Mouse (Mus musculus): Measurements from ENCODE around the gene Asic1. TPM values are rescaled to one million over a fixed set of nuclear protein-coding genes. Genes with fewer than 3 reads are reported as not detected.

Gene Asic1
- polyA plus RNA-seq, 1 experiment: 2.0 TPM

DNA sequence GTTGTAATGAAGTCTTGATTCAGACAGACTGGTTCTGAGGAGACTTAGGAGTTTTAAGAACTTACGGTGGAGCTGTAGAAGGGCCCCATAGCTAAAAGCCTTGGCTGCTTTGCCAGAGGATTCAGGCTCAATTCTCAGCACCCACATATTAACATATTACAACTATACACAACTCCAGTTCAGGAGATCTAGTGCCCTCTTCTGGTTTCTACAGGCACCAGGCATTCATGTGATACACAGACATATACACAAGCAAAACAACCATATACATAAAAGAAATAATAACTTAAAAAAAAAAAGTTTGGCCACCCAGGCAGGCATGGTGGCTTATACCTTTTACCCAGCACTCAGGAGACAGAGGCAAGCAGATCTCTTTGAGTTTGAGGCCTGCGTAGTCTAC, 2.6 kb upstream of the Asic1 start:
- no peak overlapping the region for H3ac ChIP-seq (ENCODE audit: control insufficient read depth, insufficient read length)
- no peak for TF ChIP-seq E2F4 (IDR thresholded peaks at IDR 0.05; ENCODE audit: insufficient read depth)
- H3K36me3 ChIP-seq (ENCODE audit: control insufficient read depth, insufficient read depth): no peaks in the 10 kb centered on the region
- no peaks in the 10 kb centered on the region for H3K79me2 ChIP-seq (ENCODE audit: control insufficient read depth, insufficient read depth)
- H3K4me3 ChIP-seq: no peak overlapping the region
- H3K27me3 ChIP-seq (ENCODE audit: control insufficient read depth, insufficient read depth, insufficient read length): peaks cover 29% of the 10 kb centered on the region
- H3K4me2 ChIP-seq (ENCODE audit: low read depth): no peak overlapping the region

DNA sequence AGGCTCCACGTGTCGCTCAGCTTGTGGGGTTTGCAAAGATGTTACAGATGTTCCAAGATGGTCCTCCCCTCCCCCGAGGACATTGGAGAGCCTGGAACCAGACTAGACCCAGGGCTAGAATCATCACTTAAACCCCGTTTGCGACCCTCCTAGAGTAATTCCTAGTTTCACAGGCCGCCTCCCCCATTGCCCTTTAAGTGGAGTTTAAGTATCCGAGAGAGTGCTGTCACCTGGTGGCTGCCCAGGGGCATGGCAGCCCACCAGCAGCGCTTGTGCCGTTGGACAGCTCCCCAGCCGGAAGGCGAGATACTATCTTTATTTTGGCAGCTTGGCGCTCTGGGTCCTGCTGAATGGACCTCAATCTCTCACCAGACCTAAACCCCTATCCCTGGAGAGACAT, 1.3 kb upstream of the Asic1 start:
- H3K36me3 ChIP-seq (ENCODE audit: control insufficient read depth, insufficient read depth): no peaks in the 10 kb centered on the region
- H3K4me3 ChIP-seq: no peak overlapping the region
- no peaks in the 10 kb centered on the region for H3K79me2 ChIP-seq (ENCODE audit: control insufficient read depth, insufficient read depth)
- no peak overlapping the region for H3ac ChIP-seq (ENCODE audit: control insufficient read depth, insufficient read length)
- TF ChIP-seq REST (IDR thresholded peaks at IDR 0.05; ENCODE audit: insufficient read depth, insufficient read length): peak; percentile 89
- no peak for TF ChIP-seq SRF (IDR thresholded peaks at IDR 0.05; ENCODE audit: control insufficient read depth, insufficient read length, low read depth)
- H3K27me3 ChIP-seq (ENCODE audit: control insufficient read depth, insufficient read depth, insufficient read length): peaks cover 41% of the 10 kb centered on the region
- H3K4me2 ChIP-seq (ENCODE audit: low read depth): no peak overlapping the region

DNA sequence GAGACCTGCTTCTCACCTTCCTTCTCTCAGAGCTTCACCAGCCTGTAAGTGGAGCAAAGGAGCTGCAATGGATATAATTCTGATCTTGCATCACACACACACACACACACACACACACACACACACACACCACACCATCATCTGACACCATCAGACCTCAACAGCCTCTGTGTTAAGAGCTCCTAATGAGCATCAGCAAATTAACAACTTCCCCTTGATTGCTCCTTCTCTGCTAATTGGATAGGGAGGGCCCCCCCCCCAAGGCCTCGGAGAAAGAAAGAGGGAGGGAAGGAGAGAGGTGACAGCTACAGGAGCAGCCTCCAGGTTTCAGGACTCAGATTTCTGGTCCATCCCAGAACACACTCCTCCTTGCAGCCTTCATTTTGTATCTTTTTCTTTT, 776 bp upstream of the Asic1 start:
- peaks cover 44% of the 10 kb centered on the region for H3K27me3 ChIP-seq (ENCODE audit: control insufficient read depth, insufficient read depth, insufficient read length)
- no peak overlapping the region for H3K4me3 ChIP-seq
- TF ChIP-seq POLR2A (IDR thresholded peaks at IDR 0.05; ENCODE audit: insufficient read length, low read depth) (no peak), MYOG (IDR thresholded peaks at IDR 0.05; ENCODE audit: control insufficient read depth in 1 of 3, insufficient read depth in 1 of 3, insufficient read length in 2 of 3, low read depth in 2 of 3) (no peak), TCF12 (IDR thresholded peaks at IDR 0.05; ENCODE audit: insufficient read depth, poor library complexity, severe bottlenecking) (no peak), MYOD1 (IDR thresholded peaks at IDR 0.05; ENCODE audit: control insufficient read depth in 1 of 3, insufficient read length in 2 of 3, low read depth in 2 of 3) (no peak), TCF3 (IDR thresholded peaks at IDR 0.05; ENCODE audit: insufficient read length, low read depth) (no peak), REST (IDR thresholded peaks at IDR 0.05; ENCODE audit: insufficient read depth, insufficient read length) (no peak), CEBPB (IDR thresholded peaks at IDR 0.05; ENCODE audit: insufficient read depth, poor library complexity, severe bottlenecking) (no peak), E2F4 (IDR thresholded peaks at IDR 0.05; ENCODE audit: insufficient read depth) (no peak), USF1 (IDR thresholded peaks at IDR 0.05; ENCODE audit: low read depth) (no peak), POLR2AphosphoS2 (IDR thresholded peaks at IDR 0.05; ENCODE audit: insufficient read length, low read depth) (no peak), SRF (IDR thresholded peaks at IDR 0.05; ENCODE audit: control insufficient read depth, insufficient read length, low read depth) (no peak), MAX (IDR thresholded peaks at IDR 0.05; ENCODE audit: low read depth) (no peak)
- no peak overlapping the region for H3ac ChIP-seq (ENCODE audit: control insufficient read depth, insufficient read length)
- H3K79me2 ChIP-seq (ENCODE audit: control insufficient read depth, insufficient read depth): no peaks in the 10 kb centered on the region
- no peak overlapping the region for H3K4me2 ChIP-seq (ENCODE audit: low read depth)
- no peaks in the 10 kb centered on the region for H3K36me3 ChIP-seq (ENCODE audit: control insufficient read depth, insufficient read depth)

DNA sequence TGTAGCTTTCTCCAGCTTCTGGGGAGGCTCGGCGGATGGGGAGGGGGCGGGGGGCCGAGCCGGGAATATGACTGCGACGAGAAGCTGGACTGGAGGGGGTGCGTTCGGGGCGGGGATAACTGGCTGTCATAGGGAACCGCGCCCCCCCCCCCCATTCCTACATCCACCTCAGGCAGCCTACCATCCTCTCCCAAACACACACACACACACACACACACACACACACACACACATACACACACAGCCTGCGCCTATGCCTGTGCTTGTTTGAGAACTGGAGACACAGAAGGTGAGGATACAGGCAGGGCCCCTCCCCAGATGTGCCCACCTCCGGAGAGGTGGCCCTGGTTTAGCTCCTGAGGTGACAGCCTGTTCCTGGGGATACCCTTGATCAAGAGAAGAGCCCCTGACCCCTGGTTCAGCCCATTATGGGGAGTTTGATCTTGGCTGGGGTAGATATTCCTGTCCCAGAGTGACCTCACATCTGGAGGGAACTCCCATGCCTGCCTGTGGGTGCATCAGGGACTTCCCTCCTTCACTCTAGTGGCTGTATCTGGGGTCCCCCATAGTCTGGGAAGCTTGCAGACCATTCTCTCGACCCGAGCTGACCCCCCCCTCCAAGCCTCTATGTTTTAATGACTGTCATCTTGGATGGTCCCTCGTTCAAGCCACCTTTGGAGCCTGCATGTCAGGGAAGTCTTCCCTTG, 949 bp downstream of the Asic1 start:
- Histone ChIP-seq H3K27me3 (ENCODE audit: control insufficient read depth, insufficient read depth, insufficient read length) (peaks cover 44% of the 10 kb centered on the region), H3K4me2 (ENCODE audit: low read depth) (peak overlapping the region; percentile 80), H3K36me3 (ENCODE audit: control insufficient read depth, insufficient read depth) (no peaks in the 10 kb centered on the region), H3ac (ENCODE audit: control insufficient read depth, insufficient read length) (no peak overlapping the region), H3K79me2 (ENCODE audit: control insufficient read depth, insufficient read depth) (no peaks in the 10 kb centered on the region), H3K4me3 (no peak overlapping the region)
- TF ChIP-seq TCF3 (IDR thresholded peaks at IDR 0.05; ENCODE audit: insufficient read length, low read depth) (no peak), USF1 (IDR thresholded peaks at IDR 0.05; ENCODE audit: low read depth) (no peak), SRF (IDR thresholded peaks at IDR 0.05; ENCODE audit: control insufficient read depth, insufficient read length, low read depth) (no peak)

DNA sequence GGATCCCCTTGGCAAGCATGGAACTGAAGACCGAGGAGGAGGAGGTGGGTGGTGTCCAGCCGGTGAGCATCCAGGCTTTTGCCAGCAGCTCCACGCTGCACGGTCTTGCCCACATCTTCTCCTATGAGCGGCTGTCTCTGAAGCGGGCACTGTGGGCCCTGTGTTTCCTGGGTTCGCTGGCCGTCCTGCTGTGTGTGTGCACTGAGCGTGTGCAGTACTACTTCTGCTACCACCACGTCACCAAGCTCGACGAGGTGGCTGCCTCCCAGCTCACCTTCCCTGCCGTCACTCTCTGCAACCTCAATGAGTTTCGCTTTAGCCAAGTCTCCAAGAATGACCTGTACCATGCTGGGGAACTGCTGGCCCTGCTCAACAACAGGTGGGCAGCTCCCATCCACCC, 1.6 kb downstream of the Asic1 start:
- H3K27me3 ChIP-seq (ENCODE audit: control insufficient read depth, insufficient read depth, insufficient read length): peaks cover 44% of the 10 kb centered on the region

More for the DNA sequence above, 1.6 kb downstream of the Asic1 start:
- Histone ChIP-seq H3ac (ENCODE audit: control insufficient read depth, insufficient read length) (no peak overlapping the region), H3K4me2 (ENCODE audit: low read depth) (no peak overlapping the region), H3K4me3 (no peak overlapping the region), H3K79me2 (ENCODE audit: control insufficient read depth, insufficient read depth) (no peaks in the 10 kb centered on the region), H3K36me3 (ENCODE audit: control insufficient read depth, insufficient read depth) (no peaks in the 10 kb centered on the region)
- TF ChIP-seq CEBPB (IDR thresholded peaks at IDR 0.05; ENCODE audit: insufficient read depth, poor library complexity, severe bottlenecking) (no peak), REST (IDR thresholded peaks at IDR 0.05; ENCODE audit: insufficient read depth, insufficient read length) (no peak), POLR2AphosphoS2 (IDR thresholded peaks at IDR 0.05; ENCODE audit: insufficient read length, low read depth) (no peak), MYOD1 (IDR thresholded peaks at IDR 0.05; ENCODE audit: control insufficient read depth in 1 of 3, insufficient read length in 2 of 3, low read depth in 2 of 3) (no peak), POLR2A (IDR thresholded peaks at IDR 0.05; ENCODE audit: insufficient read length, low read depth) (no peak), USF1 (IDR thresholded peaks at IDR 0.05; ENCODE audit: low read depth) (no peak), TCF12 (IDR thresholded peaks at IDR 0.05; ENCODE audit: insufficient read depth, poor library complexity, severe bottlenecking) (no peak), SRF (IDR thresholded peaks at IDR 0.05; ENCODE audit: control insufficient read depth, insufficient read length, low read depth) (no peak), E2F4 (IDR thresholded peaks at IDR 0.05; ENCODE audit: insufficient read depth) (no peak), TCF3 (IDR thresholded peaks at IDR 0.05; ENCODE audit: insufficient read length, low read depth) (no peak), MAX (IDR thresholded peaks at IDR 0.05; ENCODE audit: low read depth) (no peak), MYOG (IDR thresholded peaks at IDR 0.05; ENCODE audit: control insufficient read depth in 1 of 3, insufficient read depth in 1 of 3, insufficient read length in 2 of 3, low read depth in 2 of 3) (no peak)

Measured in myocyte (in vitro differentiated cells).